ENCODE assay signal across 9 mouse cellular contexts in the genomic region with DNA sequence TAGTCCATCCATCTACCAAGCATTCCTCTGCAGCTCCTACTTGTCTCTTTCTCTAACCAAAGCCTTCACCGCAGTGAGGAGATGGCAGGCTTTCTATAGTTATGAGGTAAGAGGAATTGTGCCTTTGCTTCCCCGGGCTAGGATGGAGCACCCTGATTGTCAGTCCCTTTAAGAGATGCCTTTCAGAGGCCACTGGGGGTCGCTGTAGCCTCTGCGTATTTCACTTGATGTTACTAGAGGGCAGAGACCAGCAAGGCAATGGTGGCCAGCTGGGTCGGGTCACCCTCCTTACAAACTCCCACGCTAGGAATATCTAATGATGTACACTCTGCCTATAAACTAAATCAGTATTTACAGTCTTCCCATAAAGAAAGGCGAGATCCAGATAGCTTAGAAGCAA. TPM values are rescaled to one million over a fixed set of nuclear protein-coding genes. Genes with fewer than 3 reads are reported as not detected.
DNase-seq lines count a peak whose midpoint lies in the region; ATAC-seq and TF ChIP-seq lines count a peak whose summit lies in the region.
"Had no signal": no experiment of that assay in that cellular context is flagged by ENCODE, and none has a peak within 500 bp of the region (broad histone marks: within the 10 kb centered on the region; RNA-seq: fewer than 3 reads in every experiment).

No protein-coding gene starts in this region.

- H3K36me3 ChIP-seq in neural tube, embryonic 15.5 days, result no peaks in the 10 kb centered on the region
- H3K36me3 ChIP-seq in embryonic facial prominence, embryonic 11.5 days (replicated peaks; ENCODE audit: control insufficient read depth, insufficient read depth, low read depth, low read length), result no peaks in the 10 kb centered on the region
- H3K36me3 ChIP-seq in liver, embryonic 13.5 days, result no peaks in the 10 kb centered on the region
- H3K36me3 ChIP-seq in stomach, postnatal 0 days (ENCODE audit: control insufficient read depth, insufficient read depth, low read length), result no peaks in the 10 kb centered on the region
- H3K36me3 ChIP-seq: stomach, embryonic 15.5 days had no signal

- no peak overlapping the region for H3K9ac ChIP-seq in neural tube, embryonic 15.5 days (replicated peaks)
- H3K9ac ChIP-seq in embryonic facial prominence, embryonic 11.5 days (replicated peaks; ENCODE audit: low read length), result no peak overlapping the region
- H3K9ac ChIP-seq in liver, embryonic 13.5 days, result no peak overlapping the region
- no peak overlapping the region for H3K9ac ChIP-seq in stomach, postnatal 0 days (ENCODE audit: low read length)
- H3K9ac ChIP-seq: stomach, embryonic 15.5 days had no signal

- H3K9me3 ChIP-seq in neural tube, embryonic 15.5 days (replicated peaks), result no peaks in the 10 kb centered on the region
- no peaks in the 10 kb centered on the region for H3K9me3 ChIP-seq in embryonic facial prominence, embryonic 11.5 days (replicated peaks; ENCODE audit: control insufficient read depth, low read length)
- no peaks in the 10 kb centered on the region for H3K9me3 ChIP-seq in liver, embryonic 13.5 days (replicated peaks)
- no peaks in the 10 kb centered on the region for H3K9me3 ChIP-seq in stomach, postnatal 0 days (ENCODE audit: control insufficient read depth, low read length)
- H3K9me3 ChIP-seq: stomach, embryonic 15.5 days had no signal

- H3K4me3 ChIP-seq in neural tube, embryonic 15.5 days (replicated peaks), result no peak overlapping the region
- H3K4me3 ChIP-seq in embryonic facial prominence, embryonic 11.5 days (ENCODE audit: low read depth, low read length), result no peak overlapping the region
- H3K4me3 ChIP-seq in liver, embryonic 13.5 days (replicated peaks), result no peak overlapping the region
- H3K4me3 ChIP-seq in stomach, postnatal 0 days (ENCODE audit: low read depth, low read length), result no peak overlapping the region
- H3K4me3 ChIP-seq: stomach, embryonic 15.5 days had no signal

- 65% methylated on average over 7 of the region's 7 CpGs for WGBS in neural tube, embryonic 15.5 days
- 56% methylated on average over 7 of the region's 7 CpGs for WGBS in embryonic facial prominence, embryonic 11.5 days
- WGBS in liver, embryonic 13.5 days (ENCODE audit: insufficient replicate concordance), result 37% methylated on average over 7 of the region's 7 CpGs
- 51% methylated on average over 7 of the region's 7 CpGs for WGBS in stomach, postnatal 0 days

- no peak overlapping the region for H3K4me2 ChIP-seq in neural tube, embryonic 15.5 days
- H3K4me2 ChIP-seq in embryonic facial prominence, embryonic 11.5 days (ENCODE audit: low read depth, low read length), result no peak overlapping the region
- no peak overlapping the region for H3K4me2 ChIP-seq in liver, embryonic 13.5 days
- no peak overlapping the region for H3K4me2 ChIP-seq in stomach, postnatal 0 days (replicated peaks; ENCODE audit: low read depth)
- H3K4me2 ChIP-seq: stomach, embryonic 15.5 days had no signal

- peak; percentile 50 for DNase-seq in CD4-positive, CD25-positive, alpha-beta regulatory T cell, adult 2 months (ENCODE audit: low read depth, low spot score)
- peak; percentile 42 for DNase-seq in neural tube, embryonic 10.5 days (ENCODE audit: extremely low spot score, low spot score)
- DNase-seq in embryonic facial prominence, embryonic 11.5 days (ENCODE audit: low spot score), result peak; percentile 64
- peak; percentile 40 for DNase-seq in liver, embryonic 13.5 days
- peak; percentile 79 for DNase-seq in stomach, postnatal 0 days (ENCODE audit: low spot score)
- no peak for DNase-seq in right cerebral cortex, postnatal 25 days

- H3K4me1 ChIP-seq in neural tube, embryonic 15.5 days, result no peaks in the 10 kb centered on the region
- H3K4me1 ChIP-seq in embryonic facial prominence, embryonic 11.5 days (ENCODE audit: control insufficient read depth, insufficient read depth, low read length), result no peaks in the 10 kb centered on the region
- no peaks in the 10 kb centered on the region for H3K4me1 ChIP-seq in liver, embryonic 13.5 days (replicated peaks)
- no peaks in the 10 kb centered on the region for H3K4me1 ChIP-seq in stomach, postnatal 0 days (replicated peaks; ENCODE audit: control insufficient read depth, insufficient read depth)
- H3K4me1 ChIP-seq: stomach, embryonic 15.5 days had no signal

- no peak for TF ChIP-seq EP300 in stomach, postnatal 0 days (optimal IDR thresholded peaks at IDR 0.05)

- H3K27me3 ChIP-seq in neural tube, embryonic 15.5 days (replicated peaks), result no peaks in the 10 kb centered on the region
- H3K27me3 ChIP-seq in embryonic facial prominence, embryonic 11.5 days (ENCODE audit: control insufficient read depth, insufficient read depth, low read length), result no peaks in the 10 kb centered on the region
- H3K27me3 ChIP-seq in liver, embryonic 13.5 days, result no peaks in the 10 kb centered on the region
- no peaks in the 10 kb centered on the region for H3K27me3 ChIP-seq in stomach, postnatal 0 days (ENCODE audit: control insufficient read depth, insufficient read depth, low read length)
- H3K27me3 ChIP-seq: stomach, embryonic 15.5 days had no signal

- no peak for ATAC-seq in CD4-positive, CD25-positive, alpha-beta regulatory T cell, adult 4 months
- ATAC-seq in neural tube, embryonic 15.5 days (ENCODE audit: low FRiP score), result no peak
- no peak; the same call in 1 of the 2 replicates for ATAC-seq in embryonic facial prominence, embryonic 11.5 days (replicated peaks; ENCODE audit: insufficient number of reproducible peaks, low FRiP score, low TSS enrichment, low read depth)
- peak; percentile 53; the same call in 1 of the 2 replicates for ATAC-seq in liver, embryonic 13.5 days (ENCODE audit: low read depth)
- ATAC-seq in stomach, postnatal 0 days (ENCODE audit: low FRiP score, low TSS enrichment), result peak; percentile 77; the same call in 1 of the 2 replicates

- H3K27ac ChIP-seq in neural tube, embryonic 15.5 days (replicated peaks), result no peak overlapping the region
- H3K27ac ChIP-seq in embryonic facial prominence, embryonic 11.5 days (replicated peaks; ENCODE audit: low read depth, low read length), result no peak overlapping the region
- H3K27ac ChIP-seq in liver, embryonic 13.5 days, result no peak overlapping the region
- no peak overlapping the region for H3K27ac ChIP-seq in stomach, postnatal 0 days (replicated peaks)
- H3K27ac ChIP-seq: stomach, embryonic 15.5 days had no signal

- TF ChIP-seq CTCF in stomach, postnatal 0 days (IDR thresholded peaks at IDR 0.05; ENCODE audit: low read depth), result peak; percentile 72

RNA-seq across cellular contexts. Expression of gene Mlip, which starts 54.1 kb away (rescaled TPM):
- under 1 TPM in 1 of 2 experiments, not detected in 1; 0.15 TPM for polyA plus RNA-seq in CD4-positive, CD25-positive, alpha-beta regulatory T cell, adult 4 months (2017; shearing (Covaris generic))
- polyA plus RNA-seq in neural tube, embryonic 15.5 days (2015; fragmentation: Nextera tagmentation; extraction: Ambion mirVana), result 1.4 and 1.8 TPM in 2 replicates
- polyA plus RNA-seq in embryonic facial prominence, embryonic 11.5 days (2014; fragmentation: Nextera tagmentation; extraction: Ambion mirVana), result 0.29 and 0.84 TPM in 2 replicates
- 0.28 TPM in 1 of 2 replicates, not detected in the other for polyA plus RNA-seq in liver, embryonic 13.5 days (2015; fragmentation: Nextera tagmentation; extraction: Ambion mirVana)
- polyA plus RNA-seq in stomach, postnatal 0 days (2015; fragmentation: Nextera tagmentation; extraction: Ambion mirVana), result 0.32 and 0.73 TPM in 2 replicates

Comparison
In these comparisons a context has a peak if more than half of its experiments do, and no peak if none do; other contexts are left out.
1. ATAC-seq: peak in liver, embryonic 13.5 days (single experiment) and stomach, postnatal 0 days (single experiment); none in CD4-positive, CD25-positive, alpha-beta regulatory T cell, adult 4 months (single experiment), neural tube, embryonic 15.5 days (single experiment) and embryonic facial prominence, embryonic 11.5 days (single experiment).